Mouse (Mus musculus) intestine, embryonic 15.5 days (tissue): ENCODE measurements at regions not wholly inside any gene's neighbourhood (a gene's known extent, or its start where the extent isn't known, plus 50 kb on each side); places are given as distances from the start of the nearest gene placed in this dataset.

Experiments used
- ATAC-seq: fragments of 200-750 bp; cut with Nextera tagmentation; 2 replicates; pipeline ENCODE4 v1.8.0; 2017; ENCODE audit warnings: moderate TSS enrichment, moderate library complexity
- H3K27ac ChIP-seq: fragments of 300-500 bp; sonication (generic); 2 replicates; pipeline ENCODE4 v1.5.1; 2015; ENCODE audit warnings: mild to moderate bottlenecking, inconsistent platforms
- H3K27me3 ChIP-seq: fragments of 300-500 bp; sonication (generic); replicated peaks from 2 replicates; pipeline ENCODE4 v1.6.1; 2015; ENCODE audit warnings: inconsistent platforms
- H3K36me3 ChIP-seq: fragments of 300-500 bp; sonication (generic); 2 replicates; pipeline ENCODE4 v1.6.1; 2015; ENCODE audit warnings: inconsistent platforms
- H3K4me1 ChIP-seq: fragments of 300-500 bp; sonication (generic); replicated peaks from 2 replicates; pipeline ENCODE4 v1.6.1; 2015; ENCODE audit warnings: inconsistent platforms
- H3K4me2 ChIP-seq: fragments of 300-500 bp; sonication (generic); replicated peaks from 2 replicates; pipeline ENCODE4 v1.6.1; 2015; ENCODE audit warnings: mild to moderate bottlenecking, inconsistent platforms
- H3K4me3 ChIP-seq: fragments of 300-500 bp; sonication (generic); replicated peaks from 2 replicates; pipeline ENCODE4 v1.5.1; 2015; ENCODE audit warnings: inconsistent platforms
- H3K9ac ChIP-seq: fragments of 300-500 bp; sonication (generic); 2 replicates; pipeline ENCODE4 v1.6.1; 2015; ENCODE audit warnings: inconsistent platforms
- H3K9me3 ChIP-seq: fragments of 300-500 bp; sonication (generic); 2 replicates; pipeline ENCODE4 v1.6.1; 2016; ENCODE audit warnings: inconsistent platforms
- WGBS: fragments of 180-500 bp; shearing (Covaris S2); methylation state at CpG from one replicate; pipeline ENCODE4 v1.1.7; 2015; 5-methylcytosine and 5-hydroxymethylcytosine counted together

DNA sequence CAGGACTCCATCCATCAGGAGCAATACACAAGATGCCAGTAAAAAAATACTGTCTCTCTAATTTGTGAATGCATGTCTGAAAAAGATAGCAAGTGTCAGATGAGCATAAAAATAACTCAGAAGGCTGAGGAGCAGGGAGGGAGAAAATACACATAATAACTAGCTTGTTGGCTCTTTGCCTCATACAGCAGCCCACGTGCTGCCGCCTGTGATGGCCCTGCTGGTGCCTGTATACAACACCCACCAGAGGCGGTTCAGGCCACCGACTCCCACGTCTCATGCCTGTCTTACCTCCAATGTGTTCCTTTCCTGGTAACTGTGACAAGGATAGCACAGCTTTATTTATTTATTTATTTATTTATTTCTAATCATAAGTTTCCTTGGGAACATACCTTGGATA, 119.5 kb upstream of the Sgk1 start:
- H3K4me3 ChIP-seq, result no peak overlapping the region
- no peak overlapping the region for H3K4me2 ChIP-seq
- ATAC-seq, result no peak
- no peaks in the 10 kb centered on the region for H3K36me3 ChIP-seq
- H3K9ac ChIP-seq, result no peak overlapping the region
- H3K4me1 ChIP-seq, result no peaks in the 10 kb centered on the region
- WGBS, result 87% methylated on average over 5 of the region's 5 CpGs
- H3K27ac ChIP-seq, result no peak overlapping the region
- H3K9me3 ChIP-seq, result no peaks in the 10 kb centered on the region
- H3K27me3 ChIP-seq, result no peaks in the 10 kb centered on the region

DNA sequence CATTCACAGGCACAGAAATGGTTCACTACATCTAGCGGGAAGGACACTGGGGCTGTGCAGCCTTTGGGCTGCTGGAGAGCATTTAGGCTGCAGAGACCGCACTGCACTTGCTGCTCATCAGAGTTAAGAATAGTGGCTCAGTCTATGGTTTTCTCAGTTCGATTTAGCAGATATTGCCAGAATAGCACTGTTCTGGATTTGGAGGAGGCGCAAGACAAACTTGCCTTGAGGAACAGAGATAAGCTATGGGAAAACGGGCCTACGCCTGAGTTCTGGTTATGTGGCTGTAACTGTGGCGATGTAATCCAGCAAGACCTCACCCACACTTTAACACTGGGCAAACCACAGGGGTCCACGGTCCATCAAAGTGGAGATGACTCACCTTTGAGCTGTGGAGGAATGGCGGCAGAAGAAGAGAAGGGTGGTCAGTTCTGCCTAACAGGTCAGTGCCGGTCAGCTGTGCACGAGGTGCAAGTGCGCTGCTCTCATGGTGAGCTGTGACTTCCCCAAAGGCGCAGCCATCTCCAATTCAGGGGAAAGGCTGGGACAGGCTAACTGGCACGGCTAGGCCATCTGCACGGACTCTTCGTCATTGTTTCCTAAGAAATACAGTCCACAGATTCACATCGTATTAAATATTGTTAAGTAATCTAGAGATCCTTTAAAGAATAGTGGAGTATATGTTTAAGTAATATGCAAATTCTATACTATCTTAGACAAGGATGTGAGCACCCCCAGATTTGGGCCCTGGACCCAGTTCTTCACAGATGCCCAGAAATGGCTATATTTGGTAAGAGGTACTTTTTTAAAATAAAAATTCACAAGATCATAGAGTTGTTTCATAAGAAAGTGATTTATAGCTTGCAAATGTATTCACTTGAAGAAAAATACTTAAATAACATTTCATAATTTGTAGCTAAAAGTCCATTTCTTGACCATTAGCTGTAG, 118.7 kb upstream of the Sgk1 start:
- Histone ChIP-seq H3K27ac (no peak overlapping the region), H3K4me3 (no peak overlapping the region), H3K4me2 (no peak overlapping the region), H3K9ac (no peak overlapping the region), H3K27me3 (no peaks in the 10 kb centered on the region), H3K4me1 (no peaks in the 10 kb centered on the region), H3K9me3 (no peaks in the 10 kb centered on the region), H3K36me3 (no peaks in the 10 kb centered on the region)
- no peak for ATAC-seq
- 92% methylated on average over 17 of the region's 17 CpGs for WGBS

DNA sequence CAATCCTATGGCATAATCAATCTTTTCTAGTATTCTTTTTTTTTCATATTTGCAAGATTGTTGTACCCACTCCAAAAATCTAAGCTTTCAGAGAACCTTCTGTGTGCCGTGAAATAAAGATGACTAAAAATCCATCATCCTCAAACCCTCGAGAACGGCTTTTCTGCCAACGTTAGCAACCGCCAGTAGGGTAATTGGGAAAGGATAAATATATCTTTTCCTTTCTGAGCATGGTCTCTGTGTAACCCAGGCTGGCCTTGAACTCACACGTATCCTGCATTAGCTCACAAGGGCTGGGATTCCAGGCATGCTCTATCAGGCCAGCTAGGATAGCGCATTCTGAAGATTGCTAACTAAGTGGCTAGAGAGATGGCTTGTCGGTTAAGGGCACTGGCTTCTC, 117.9 kb upstream of the Sgk1 start:
- H3K4me1 ChIP-seq, result no peaks in the 10 kb centered on the region
- no peaks in the 10 kb centered on the region for H3K27me3 ChIP-seq
- H3K9ac ChIP-seq, result no peak overlapping the region
- no peak overlapping the region for H3K27ac ChIP-seq
- no peaks in the 10 kb centered on the region for H3K9me3 ChIP-seq
- H3K36me3 ChIP-seq, result no peaks in the 10 kb centered on the region
- H3K4me2 ChIP-seq, result no peak overlapping the region
- H3K4me3 ChIP-seq, result no peak overlapping the region
- ATAC-seq, result no peak
- WGBS, result 83% methylated on average over 8 of the region's 8 CpGs

DNA sequence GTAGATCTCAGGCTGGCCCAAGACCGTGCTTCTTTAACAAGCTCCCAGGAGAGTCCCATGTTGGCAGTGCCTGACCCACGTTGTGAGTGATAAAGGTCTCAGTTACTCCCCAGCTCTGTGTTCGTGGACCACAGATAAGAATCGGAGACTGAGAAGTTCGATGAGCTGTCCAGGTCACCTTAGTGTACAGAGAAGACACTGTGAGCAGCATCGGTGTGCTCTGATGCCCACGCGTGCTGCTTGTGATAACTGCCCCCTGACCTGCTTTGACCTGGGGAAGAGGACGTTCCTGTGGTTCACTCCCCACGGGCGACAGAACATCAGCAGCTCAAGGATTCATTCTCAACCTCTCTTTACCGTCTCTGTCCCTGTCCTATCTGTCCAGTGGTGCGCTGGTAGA, 117.1 kb upstream of the Sgk1 start:
- Histone ChIP-seq H3K27ac (no peak overlapping the region), H3K27me3 (no peaks in the 10 kb centered on the region), H3K4me2 (no peak overlapping the region), H3K4me3 (no peak overlapping the region), H3K9ac (no peak overlapping the region), H3K9me3 (no peaks in the 10 kb centered on the region), H3K4me1 (no peaks in the 10 kb centered on the region), H3K36me3 (no peaks in the 10 kb centered on the region)
- 85% methylated on average over 13 of the region's 13 CpGs for WGBS
- ATAC-seq, result no peak

DNA sequence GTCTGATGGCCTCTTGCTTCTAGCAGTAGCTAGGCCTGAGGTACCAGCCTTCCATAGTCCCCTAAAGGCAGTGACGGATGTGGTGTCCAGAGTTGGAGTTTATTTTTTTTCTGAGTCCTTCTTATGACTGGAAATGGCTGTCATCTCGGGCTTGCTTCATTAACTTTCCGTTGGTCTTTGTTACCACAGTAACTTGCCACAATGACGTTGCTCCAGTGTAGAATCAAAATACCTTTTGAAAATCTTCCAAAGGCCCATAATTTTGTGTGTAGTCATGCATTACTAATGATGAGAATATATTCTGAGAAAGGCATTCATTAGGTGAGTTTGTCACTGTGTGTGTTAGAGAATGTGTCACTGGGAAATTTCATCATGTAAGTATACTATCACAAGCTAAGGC, 108.4 kb upstream of the Sgk1 start:
- H3K27ac ChIP-seq, result no peak overlapping the region
- H3K9ac ChIP-seq, result no peak overlapping the region
- no peaks in the 10 kb centered on the region for H3K27me3 ChIP-seq
- no peaks in the 10 kb centered on the region for H3K4me1 ChIP-seq
- H3K36me3 ChIP-seq, result no peaks in the 10 kb centered on the region
- no peaks in the 10 kb centered on the region for H3K9me3 ChIP-seq
- no peak overlapping the region for H3K4me2 ChIP-seq
- ATAC-seq, result no peak
- WGBS, result 85% methylated on average over 4 of the region's 4 CpGs
- no peak overlapping the region for H3K4me3 ChIP-seq

DNA sequence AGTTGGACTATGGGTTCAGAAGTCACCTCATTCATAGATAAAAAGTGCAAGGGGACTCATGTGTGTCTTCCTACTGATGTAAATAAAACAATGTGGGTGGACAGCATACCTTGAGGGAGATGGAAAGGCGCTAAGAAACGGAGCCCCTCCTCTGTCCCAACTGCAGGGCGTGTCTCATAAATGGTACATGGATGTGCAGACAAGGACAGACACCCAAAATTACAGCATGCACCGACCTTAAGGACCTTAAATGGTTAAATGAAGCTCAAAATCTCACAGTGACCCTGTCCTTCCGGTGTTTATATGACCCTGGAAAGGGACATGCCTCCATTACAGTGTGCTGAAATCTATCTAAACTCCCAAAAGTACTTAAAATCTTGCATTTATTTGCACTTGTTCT, 106.5 kb upstream of the Sgk1 start:
- no peak overlapping the region for H3K4me2 ChIP-seq
- H3K27me3 ChIP-seq, result no peaks in the 10 kb centered on the region
- H3K9me3 ChIP-seq, result no peaks in the 10 kb centered on the region
- no peak overlapping the region for H3K27ac ChIP-seq
- no peak overlapping the region for H3K9ac ChIP-seq
- no peak overlapping the region for H3K4me3 ChIP-seq
- no peak for ATAC-seq
- H3K36me3 ChIP-seq, result no peaks in the 10 kb centered on the region
- H3K4me1 ChIP-seq, result no peaks in the 10 kb centered on the region
- WGBS, result 76% methylated on average over 5 of the region's 5 CpGs

DNA sequence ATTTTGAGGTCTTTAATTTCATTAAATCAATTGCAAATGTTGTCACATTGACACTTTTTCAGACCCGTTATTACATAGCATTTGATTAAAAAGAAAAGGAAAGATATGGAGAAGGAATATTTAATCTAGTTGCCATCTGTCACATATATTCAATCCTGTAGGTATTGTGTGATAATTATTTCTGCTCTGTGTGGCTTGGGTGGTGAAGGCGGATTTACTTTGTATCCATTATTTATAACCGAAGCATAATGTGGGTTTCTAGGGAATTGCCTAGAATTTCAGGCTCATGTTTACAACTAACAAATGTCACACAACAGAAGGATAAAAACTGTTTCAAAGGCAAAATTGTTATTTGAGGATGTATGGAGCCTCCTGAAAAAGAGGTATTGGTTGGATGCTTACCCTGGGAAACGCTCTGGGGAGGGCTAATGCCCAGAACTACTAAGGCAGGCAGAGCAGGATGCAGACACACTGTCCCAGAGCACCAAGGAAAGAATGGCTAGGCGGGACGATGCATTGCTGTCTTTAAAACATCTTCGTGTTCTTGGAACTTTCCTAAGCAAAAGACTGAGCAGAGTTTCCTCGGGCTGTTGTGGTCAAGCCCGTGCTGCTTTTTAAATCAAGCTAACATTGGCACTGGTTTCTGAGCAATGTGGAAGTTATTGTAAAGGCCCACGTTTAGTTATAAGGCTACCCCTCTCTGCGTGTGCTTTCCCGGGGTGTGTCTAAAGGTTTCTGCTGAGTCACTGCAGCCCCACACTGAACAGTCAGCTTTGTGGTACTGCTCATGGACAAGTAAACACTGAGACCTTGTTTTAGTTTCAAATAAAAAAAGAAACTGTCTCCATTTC, 105.8 kb upstream of the Sgk1 start:
- no peak overlapping the region for H3K9ac ChIP-seq
- H3K36me3 ChIP-seq, result no peaks in the 10 kb centered on the region
- ATAC-seq, result no peak
- no peak overlapping the region for H3K4me2 ChIP-seq
- WGBS, result 57% methylated on average over 12 of the region's 12 CpGs
- H3K4me3 ChIP-seq, result no peak overlapping the region
- no peak overlapping the region for H3K27ac ChIP-seq
- no peaks in the 10 kb centered on the region for H3K27me3 ChIP-seq
- H3K9me3 ChIP-seq, result no peaks in the 10 kb centered on the region
- H3K4me1 ChIP-seq, result no peaks in the 10 kb centered on the region

DNA sequence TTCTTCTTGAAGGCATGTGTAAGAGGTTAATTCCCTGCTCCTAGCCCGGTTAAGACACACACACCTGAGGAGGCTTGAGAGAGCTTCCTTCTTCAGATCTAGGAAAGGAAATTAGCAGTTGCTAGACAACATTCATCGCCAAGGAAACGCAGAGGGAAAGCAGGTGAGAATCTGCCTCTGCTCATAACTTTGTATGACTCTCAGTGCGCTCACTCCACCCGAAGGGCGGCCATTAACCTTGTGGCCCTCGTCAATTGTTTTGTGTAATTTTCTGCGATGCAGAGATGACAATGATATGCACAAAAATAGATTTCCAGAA, 105.3 kb upstream of the Sgk1 start:
- WGBS, result 64% methylated on average over 8 of the region's 8 CpGs
- no peaks in the 10 kb centered on the region for H3K4me1 ChIP-seq
- no peaks in the 10 kb centered on the region for H3K27me3 ChIP-seq
- H3K9me3 ChIP-seq, result no peaks in the 10 kb centered on the region
- no peak overlapping the region for H3K27ac ChIP-seq
- no peak for ATAC-seq
- H3K4me3 ChIP-seq, result no peak overlapping the region
- no peaks in the 10 kb centered on the region for H3K36me3 ChIP-seq
- H3K4me2 ChIP-seq, result no peak overlapping the region
- no peak overlapping the region for H3K9ac ChIP-seq

DNA sequence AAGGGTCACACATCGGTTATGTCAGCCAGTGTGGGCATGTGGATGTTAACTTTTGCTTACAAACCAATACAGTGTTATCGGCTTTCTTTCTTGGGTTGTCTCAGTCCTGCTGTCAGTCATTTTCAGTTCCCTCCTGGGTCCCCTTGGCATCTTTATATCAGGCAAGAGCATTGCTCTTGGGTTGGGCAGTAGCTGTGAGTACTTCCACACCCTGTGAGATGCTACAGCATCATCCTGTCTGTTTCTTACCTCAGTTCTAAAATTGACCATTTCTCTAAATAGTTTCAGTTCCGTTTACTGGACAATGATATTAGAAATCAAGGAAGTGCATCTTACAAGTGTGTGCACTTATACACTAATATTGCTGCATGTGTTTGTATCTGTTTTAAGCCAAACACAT, 104.9 kb upstream of the Sgk1 start:
- Histone ChIP-seq H3K4me1 (no peaks in the 10 kb centered on the region), H3K27ac (no peak overlapping the region), H3K4me2 (no peak overlapping the region), H3K9ac (no peak overlapping the region), H3K9me3 (no peaks in the 10 kb centered on the region), H3K4me3 (no peak overlapping the region), H3K36me3 (no peaks in the 10 kb centered on the region), H3K27me3 (no peaks in the 10 kb centered on the region)
- ATAC-seq, result no peak
- 80% methylated on average over 3 of the region's 3 CpGs for WGBS

DNA sequence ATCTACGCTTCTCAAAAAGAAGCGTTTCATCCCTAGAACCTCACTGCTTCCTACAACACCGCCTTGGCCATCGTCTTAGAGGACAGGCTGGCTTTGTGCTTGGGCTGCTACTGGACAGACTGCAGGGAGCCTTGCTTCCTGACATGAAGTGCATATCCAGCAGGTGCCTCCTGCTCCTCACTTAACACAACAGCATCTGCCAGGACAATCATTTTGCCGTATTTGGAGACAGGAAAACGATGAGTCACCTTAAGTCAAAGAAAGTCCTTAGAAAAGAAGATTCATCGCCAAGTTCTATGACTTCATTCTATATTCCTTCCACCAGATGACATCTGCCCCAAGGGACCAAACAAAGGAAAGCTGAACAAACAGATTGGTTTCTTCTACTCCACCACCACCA, 98.5 kb upstream of the Sgk1 start:
- no peaks in the 10 kb centered on the region for H3K4me1 ChIP-seq
- H3K36me3 ChIP-seq, result no peaks in the 10 kb centered on the region
- WGBS, result 82% methylated on average over 7 of the region's 7 CpGs
- H3K4me2 ChIP-seq, result no peak overlapping the region
- no peak for ATAC-seq
- H3K27me3 ChIP-seq, result no peaks in the 10 kb centered on the region
- H3K9me3 ChIP-seq, result no peaks in the 10 kb centered on the region
- H3K9ac ChIP-seq, result no peak overlapping the region
- H3K27ac ChIP-seq, result no peak overlapping the region
- no peak overlapping the region for H3K4me3 ChIP-seq

DNA sequence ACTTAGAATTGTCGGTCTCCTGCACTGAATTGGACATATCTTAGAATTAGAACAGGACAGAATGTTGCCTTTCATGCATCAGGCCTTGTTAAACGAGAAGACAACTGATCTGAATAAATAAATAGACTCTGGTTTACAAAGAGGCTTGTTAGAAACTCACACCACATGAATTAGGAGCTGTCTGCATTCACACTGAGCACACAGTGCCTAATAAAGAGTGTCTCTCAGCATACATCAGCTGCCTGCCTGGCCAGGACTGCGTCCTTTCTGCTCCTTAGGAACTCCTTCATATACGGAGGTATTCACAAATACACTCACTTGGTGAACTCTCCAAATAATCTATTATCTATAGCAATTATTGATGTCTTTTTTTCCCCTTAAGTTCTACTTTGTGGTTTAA, 96.9 kb upstream of the Sgk1 start:
- H3K36me3 ChIP-seq, result no peaks in the 10 kb centered on the region
- H3K27ac ChIP-seq, result no peak overlapping the region
- H3K4me1 ChIP-seq, result 0 out of 2 replicates have a peak, but pooled peaks cover 2% of the 10 kb centered on the region
- no peak for ATAC-seq
- H3K9ac ChIP-seq, result no peak overlapping the region
- H3K27me3 ChIP-seq, result no peaks in the 10 kb centered on the region
- no peaks in the 10 kb centered on the region for H3K9me3 ChIP-seq
- no peak overlapping the region for H3K4me2 ChIP-seq
- H3K4me3 ChIP-seq, result no peak overlapping the region
- WGBS, result 73% methylated on average over 4 of the region's 4 CpGs

DNA sequence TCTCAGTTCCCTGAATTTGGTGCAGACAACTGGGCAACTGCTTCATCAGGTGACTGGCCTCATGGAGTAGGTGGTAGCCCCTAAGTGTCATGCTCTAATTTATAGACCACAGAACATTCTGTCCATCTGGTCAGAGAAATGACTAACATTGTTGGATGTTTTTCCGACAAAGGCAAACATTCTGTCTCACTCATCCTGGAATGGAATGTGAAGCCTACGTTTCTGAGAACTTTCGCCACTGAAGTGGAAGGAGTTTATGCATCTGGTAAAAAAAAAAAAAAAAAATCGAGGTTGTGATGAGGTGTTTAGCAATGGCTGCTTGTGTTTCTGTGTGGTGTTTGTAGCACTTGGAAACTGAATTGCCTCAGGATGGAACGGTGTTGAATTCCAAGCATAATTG, 96.2 kb upstream of the Sgk1 start:
- H3K36me3 ChIP-seq, result no peaks in the 10 kb centered on the region
- no peak overlapping the region for H3K27ac ChIP-seq
- no peak for ATAC-seq

More for the DNA sequence above, 96.2 kb upstream of the Sgk1 start:
- no peak overlapping the region for H3K4me3 ChIP-seq
- no peaks in the 10 kb centered on the region for H3K27me3 ChIP-seq
- 67% methylated on average over 5 of the region's 5 CpGs for WGBS
- H3K9ac ChIP-seq, result no peak overlapping the region
- no peaks in the 10 kb centered on the region for H3K9me3 ChIP-seq
- H3K4me1 ChIP-seq, result 0 out of 2 replicates have a peak, but pooled peaks cover 4% of the 10 kb centered on the region
- H3K4me2 ChIP-seq, result no peak overlapping the region
